Mouse (Mus musculus) lung, postnatal 0 days (tissue): ENCODE results near the gene Adgrl1. TPM values are rescaled to one million over a fixed set of nuclear protein-coding genes. Genes with fewer than 3 reads are reported as not detected.
A peak's percentile ranks its signal among the peaks of the same experiment; 100 is the strongest.

Experiments
- ATAC-seq: fragments of 200-750 bp; cut with Nextera tagmentation; 2 replicates; pipeline ENCODE4 v1.8.0; 2017; ENCODE audit warnings: moderate library complexity
- DNase-seq: peaks from one replicate; pipeline ENCODE4 v3.0.0-alpha.2; 2016; ENCODE audit warnings: low spot score
- H3K27ac ChIP-seq: fragments of 300-500 bp; sonication (generic); 2 replicates; pipeline ENCODE4 v1.5.1; 2014; ENCODE audit warnings: antibody characterized with exemption, mild to moderate bottlenecking, low read length, mixed read lengths
- H3K27me3 ChIP-seq: fragments of 300-500 bp; sonication (generic); replicated peaks from 2 replicates; pipeline ENCODE4 v1.6.1; 2014; ENCODE audit warnings: low read length, mixed read lengths; ENCODE audit not compliant: insufficient read depth
- H3K36me3 ChIP-seq: fragments of 300-500 bp; sonication (generic); 2 replicates; pipeline ENCODE4 v1.6.1; 2014; ENCODE audit warnings: low read length, mixed read lengths; ENCODE audit not compliant: insufficient read depth
- H3K4me1 ChIP-seq: fragments of 300-500 bp; sonication (generic); 2 replicates; pipeline ENCODE4 v1.6.1; 2014; ENCODE audit warnings: antibody characterized with exemption, low read depth, low read length, mixed read lengths; ENCODE audit not compliant: insufficient read depth
- H3K4me2 ChIP-seq: fragments of 300-500 bp; sonication (generic); replicated peaks from 2 replicates; pipeline ENCODE4 v1.6.1; 2014; ENCODE audit warnings: low read depth, mild to moderate bottlenecking, low read length, moderate library complexity, mixed read lengths
- H3K4me3 ChIP-seq: fragments of 300-500 bp; sonication (generic); 2 replicates; pipeline ENCODE4 v1.5.1; 2014; ENCODE audit warnings: low read depth, low read length
- H3K9ac ChIP-seq: fragments of 300-500 bp; sonication (generic); replicated peaks from 2 replicates; pipeline ENCODE4 v1.6.1; 2014; ENCODE audit warnings: low read depth, mild to moderate bottlenecking
- H3K9me3 ChIP-seq: fragments of 300-500 bp; sonication (generic); 2 replicates; pipeline ENCODE4 v1.6.1; 2016; ENCODE audit warnings: low read length, mixed read lengths
- CTCF ChIP-seq: IDR thresholded peaks from 2 replicates; pipeline ENCODE4 v1.5.1; 2016; ENCODE audit warnings: antibody characterized with exemption, mild to moderate bottlenecking
- EP300 ChIP-seq: IDR thresholded peaks from 2 replicates; pipeline ENCODE4 v1.6.1; 2016; ENCODE audit warnings: antibody characterized with exemption, mild to moderate bottlenecking, control low read depth
- WGBS: fragments of 180-500 bp; shearing (Covaris S2); extraction: QIAGEN DNeasy Blood & Tissue Kit; methylation state at CpG from one replicate; pipeline ENCODE4 v1.1.7; 2014; 5-methylcytosine and 5-hydroxymethylcytosine counted together
- polyA plus RNA-seq: library from polyadenylated mRNA; unstranded; fragments of >200 nt; fragmentation: Nextera tagmentation; extraction: Ambion mirVana; gene quantifications from 2 replicates; pipeline ENCODE4 v1.2.1, GENCODE M21; 2015

Gene Adgrl1
- polyA plus RNA-seq, result 11.4 and 14.3 TPM in 2 replicates

GRCm38 (mm10) chr8:83899363-83900252 lies at the start of gene Adgrl1:
Gene Adgrl1 (plus strand): TSS chr8:83900105.
- DNase-seq, result peak; percentile 98
- Histone ChIP-seq H3K9me3 (no peaks in the 10 kb centered on the region), H3K27me3 (peaks cover 6% of the 10 kb centered on the region; the same call in 1 of the 2 replicates), H3K4me3 (peak within 1 kb of the TSS; percentile 81), H3K4me2 (peak within 1 kb of the TSS; percentile 100), H3K36me3 (no peaks in the 10 kb centered on the region), H3K9ac (peak within 1 kb of the TSS; percentile 60), H3K27ac (peak within 1 kb of the TSS; percentile 92), H3K4me1 (no peaks in the 10 kb centered on the region)
- 1% methylated on average over 59 of the region's 70 CpGs for WGBS
- TF ChIP-seq CTCF (no peak), EP300 (no peak)
- ATAC-seq, result peak; percentile 89

DNA sequence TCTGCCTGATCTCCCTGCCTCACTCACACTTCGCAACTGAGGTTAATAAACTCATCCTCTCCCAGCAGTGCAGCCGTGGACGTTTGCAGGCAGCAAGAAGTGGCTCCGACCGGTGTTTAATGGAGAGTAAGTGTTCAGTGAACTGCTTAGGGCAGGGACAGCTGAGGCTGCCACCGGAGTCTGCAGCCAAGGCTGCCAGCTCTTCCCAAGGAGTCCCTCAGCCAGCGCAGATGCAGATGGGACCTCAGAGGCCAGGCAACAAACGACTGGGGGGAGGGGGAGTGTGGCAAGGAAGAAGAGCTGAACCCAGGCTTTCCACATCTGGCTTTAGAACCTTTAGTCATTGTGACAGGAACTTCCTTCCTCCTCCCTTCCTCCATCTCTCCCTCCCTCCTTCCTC lies 47.6 kb upstream of the Adgrl1 start:
- 0 out of 2 replicates have a peak overlapping the region, but pooled peaks have one; percentile 12 for H3K9ac ChIP-seq
- ATAC-seq (no peak), DNase-seq (no peak)
- no peaks in the 10 kb centered on the region for H3K27me3 ChIP-seq
- no peaks in the 10 kb centered on the region for H3K36me3 ChIP-seq
- H3K4me2 ChIP-seq, result no peak overlapping the region
- H3K27ac ChIP-seq, result no peak overlapping the region
- H3K9me3 ChIP-seq, result no peaks in the 10 kb centered on the region
- TF ChIP-seq EP300, result no peak
- no peak for TF ChIP-seq CTCF
- WGBS, result 19% methylated on average over 8 of the region's 8 CpGs
- H3K4me3 ChIP-seq, result no peak overlapping the region
- H3K4me1 ChIP-seq, result no peaks in the 10 kb centered on the region

- Histone ChIP-seq H3K9ac (no peak overlapping the region), H3K9me3 (no peaks in the 10 kb centered on the region), H3K27me3 (no peaks in the 10 kb centered on the region), H3K4me1 (no peaks in the 10 kb centered on the region), H3K4me2 (no peak overlapping the region), H3K4me3 (no peak overlapping the region), H3K36me3 (no peaks in the 10 kb centered on the region), H3K27ac (no peak overlapping the region)
- TF ChIP-seq EP300, result no peak
- no peak for TF ChIP-seq CTCF
- DNase-seq, result peak; percentile 54
- peak; percentile 54 for ATAC-seq
- 57% methylated on average over 3 of the region's 3 CpGs for WGBS
Observed at GRCm38 (mm10) chr8:83853323-83854050, 46.4 kb upstream of the Adgrl1 start.

DNA sequence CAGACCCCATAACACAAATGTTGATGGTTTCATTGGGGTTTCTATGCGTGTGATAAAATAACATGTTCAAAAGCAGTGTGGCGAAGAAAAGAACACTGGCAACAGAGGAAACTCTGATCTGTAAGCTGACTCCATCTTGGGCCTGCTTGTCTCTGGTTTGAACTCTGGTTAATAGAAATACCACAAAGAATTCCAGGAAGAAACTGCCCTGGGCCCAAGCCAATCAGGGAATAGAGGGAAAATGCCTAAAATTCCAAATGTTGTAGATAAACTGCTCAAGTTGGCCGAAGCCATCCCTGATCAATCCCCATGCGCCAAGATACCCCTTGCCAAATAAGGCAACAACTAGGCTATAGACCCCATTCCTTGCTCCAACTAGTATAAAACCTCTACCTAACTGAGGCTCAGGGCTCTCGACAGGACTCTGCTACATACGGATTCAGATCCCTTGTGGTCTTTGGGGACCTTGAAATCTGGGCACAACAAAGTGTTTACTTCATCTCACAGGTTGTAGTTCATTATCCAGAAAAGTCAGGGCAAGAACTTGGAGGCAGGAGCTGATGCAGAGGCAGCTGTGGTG lies 43.3 kb upstream of the Adgrl1 start:
- TF ChIP-seq CTCF (no peak), EP300 (no peak)
- Histone ChIP-seq H3K4me3 (no peak overlapping the region), H3K4me1 (no peaks in the 10 kb centered on the region), H3K27ac (no peak overlapping the region), H3K4me2 (no peak overlapping the region), H3K9me3 (no peaks in the 10 kb centered on the region), H3K36me3 (no peaks in the 10 kb centered on the region), H3K27me3 (no peaks in the 10 kb centered on the region), H3K9ac (no peak overlapping the region)
- WGBS, result 77% methylated on average over 6 of the region's 6 CpGs
- DNase-seq (no peak), ATAC-seq (no peak)

DNA sequence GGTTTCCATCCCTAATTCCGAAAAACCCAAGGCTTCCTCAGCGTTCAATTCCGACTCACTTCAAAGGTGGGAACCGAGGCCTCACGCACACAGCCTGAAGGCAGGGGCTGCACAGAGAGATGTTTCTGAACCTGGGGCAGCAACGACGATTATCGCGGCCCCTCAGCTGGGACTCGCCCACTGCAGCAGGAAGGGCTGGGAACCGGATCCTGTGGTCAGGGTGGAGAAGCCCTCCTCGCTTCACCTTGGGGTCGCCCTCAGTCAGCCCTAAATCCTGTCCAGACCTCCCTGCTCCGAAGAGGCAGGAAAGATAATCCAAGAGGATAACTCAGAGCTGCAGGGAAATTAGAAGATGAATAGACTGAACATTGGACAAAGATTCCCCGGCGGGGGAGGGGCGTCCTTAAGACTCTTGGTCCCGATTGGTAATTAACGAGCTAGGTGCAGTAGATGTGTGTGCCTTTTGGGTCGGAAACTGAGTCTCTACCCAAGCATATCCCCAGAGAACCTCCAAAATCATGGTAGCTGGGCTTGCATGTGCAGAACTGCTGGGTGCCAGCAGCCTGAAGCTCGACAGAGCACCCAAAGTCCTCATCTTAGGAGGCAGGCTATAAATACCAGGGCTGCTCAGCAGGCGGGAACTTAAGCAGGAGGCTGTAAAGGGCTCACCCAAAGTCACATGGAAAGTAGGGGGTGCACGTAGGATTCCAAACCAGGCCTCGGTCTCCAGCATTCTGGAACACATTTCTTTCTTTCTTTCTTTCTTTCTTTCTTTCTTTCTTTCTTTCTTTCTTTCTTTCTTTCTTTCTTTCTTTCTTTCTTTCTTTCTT lies 37.3 kb upstream of the Adgrl1 start:
- Histone ChIP-seq H3K9me3 (no peaks in the 10 kb centered on the region), H3K4me2 (peak overlapping the region; percentile 38), H3K36me3 (no peaks in the 10 kb centered on the region), H3K27ac (no peak overlapping the region), H3K4me1 (peaks cover 5% of the 10 kb centered on the region; the same call in 1 of the 2 replicates), H3K4me3 (no peak overlapping the region), H3K9ac (peak overlapping the region; percentile 1; the same call in 1 of the 2 replicates), H3K27me3 (no peaks in the 10 kb centered on the region)
- ATAC-seq (no peak), DNase-seq (no peak)
- TF ChIP-seq EP300 (no peak), CTCF (no peak)
- 8% methylated on average over 24 of the region's 24 CpGs for WGBS
